Mouse (Mus musculus) embryonic facial prominence, embryonic 10.5 days (tissue): ENCODE measurements around the gene Sdk1. TPM values are rescaled to one million over a fixed set of nuclear protein-coding genes. Genes with fewer than 3 reads are reported as not detected.
A peak's percentile ranks its signal among the peaks of the same experiment; 100 is the strongest.

ENCODE experiments used
- DNase-seq: peaks from one replicate; pipeline ENCODE4 v3.0.0-alpha.2; 2017; ENCODE audit warnings: low spot score
- H3K27ac ChIP-seq: fragments of 300-500 bp; sonication (generic); replicated peaks from 2 replicates; pipeline ENCODE4 v1.5.1; 2016; ENCODE audit warnings: mild to moderate bottlenecking
- H3K27me3 ChIP-seq: fragments of 300-500 bp; sonication (generic); replicated peaks from 2 replicates; pipeline ENCODE4 v1.6.1; 2016; ENCODE audit warnings: low read depth, mild to moderate bottlenecking; ENCODE audit not compliant: poor library complexity, severe bottlenecking
- H3K36me3 ChIP-seq: fragments of 300-500 bp; sonication (generic); replicated peaks from 2 replicates; pipeline ENCODE4 v1.6.1; 2016; ENCODE audit warnings: mild to moderate bottlenecking, moderate library complexity
- H3K4me1 ChIP-seq: fragments of 300-500 bp; sonication (generic); 2 replicates; pipeline ENCODE4 v1.6.1; 2016
- H3K4me3 ChIP-seq: fragments of 300-500 bp; sonication (generic); 2 replicates; pipeline ENCODE4 v1.5.1; 2016; ENCODE audit warnings: mild to moderate bottlenecking, moderate library complexity
- H3K9me3 ChIP-seq: fragments of 300-500 bp; sonication (generic); 2 replicates; pipeline ENCODE4 v1.6.1; 2016; ENCODE audit warnings: mild to moderate bottlenecking
- WGBS: fragments of 180-500 bp; shearing (Covaris S2); methylation state at CpG from one replicate; pipeline ENCODE4 v1.1.7; 2016; 5-methylcytosine and 5-hydroxymethylcytosine counted together
- polyA plus RNA-seq: library from polyadenylated mRNA; unstranded; fragments of >200 nt; fragmentation: Nextera tagmentation; extraction: Ambion mirVana; gene quantifications from 2 replicates; pipeline ENCODE4 v1.2.1, GENCODE M21; 2016

Sdk1 gene
- polyA plus RNA-seq, 1 experiment from 2014 or later: 1.1 TPM

DNA sequence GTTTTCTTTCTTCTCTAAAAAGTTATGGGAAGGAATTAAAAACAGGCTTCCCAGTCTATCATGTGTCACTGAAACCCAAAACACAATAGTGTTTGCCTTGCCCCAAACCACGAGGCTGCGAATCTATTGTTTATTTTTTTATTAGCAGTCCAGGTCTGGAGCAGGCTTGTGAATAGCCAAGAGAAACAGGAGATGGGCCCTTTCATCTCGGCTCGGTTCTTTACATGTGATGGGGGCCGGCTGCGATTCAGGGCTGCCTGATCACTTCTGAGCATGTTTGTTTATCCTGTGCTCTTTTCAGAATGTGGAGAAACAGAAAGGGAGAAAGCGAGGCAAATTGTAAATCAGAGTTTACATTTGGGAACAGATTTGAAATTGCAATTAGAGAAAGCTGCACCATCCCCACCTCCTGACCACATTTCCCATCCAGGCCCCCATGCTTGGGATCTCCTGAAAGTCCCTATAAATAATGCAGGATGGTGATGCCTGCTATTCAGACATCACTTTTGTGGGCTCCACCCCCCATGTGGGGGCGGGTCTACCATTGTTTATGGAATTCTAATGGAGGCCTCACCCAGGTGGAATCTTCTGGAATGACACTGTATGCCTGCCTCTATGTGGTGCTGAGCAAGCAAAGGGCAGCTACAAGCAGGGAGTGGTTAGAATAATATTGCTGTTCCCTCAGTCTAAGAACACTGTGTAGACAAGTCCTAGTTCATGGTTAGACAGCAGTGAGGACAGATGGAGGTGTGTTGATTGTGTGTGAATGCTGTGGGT, 301.8 kb downstream of the Sdk1 start:
- peaks cover 26% of the 10 kb centered on the region for H3K4me1 ChIP-seq
- WGBS: 35% methylated on average over 8 of the region's 8 CpGs

DNA sequence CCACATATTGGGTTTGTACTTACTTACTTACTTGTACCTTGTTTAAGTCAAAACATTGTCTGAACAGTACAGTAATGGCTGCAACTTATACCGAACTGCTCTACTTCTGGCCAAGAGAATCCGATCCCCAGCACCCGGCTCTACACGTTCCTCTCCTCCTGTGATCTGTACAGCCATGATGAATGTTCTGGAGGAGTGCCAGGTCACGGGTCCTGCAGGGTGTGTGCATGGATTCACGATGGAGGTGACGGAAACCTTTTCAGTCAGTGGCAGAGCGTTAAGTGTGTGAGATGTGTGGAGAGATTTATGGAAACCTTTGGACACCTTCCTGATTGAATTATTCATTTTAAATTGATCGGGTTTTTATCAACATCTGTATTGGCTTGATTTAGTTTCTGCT, 312.2 kb downstream of the Sdk1 start:
- WGBS: 94% methylated on average over 9 of the region's 9 CpGs
- H3K4me1 ChIP-seq: peaks cover 25% of the 10 kb centered on the region
- H3K27me3 ChIP-seq: no peaks in the 10 kb centered on the region
- H3K4me3 ChIP-seq: no peak overlapping the region
- no peaks in the 10 kb centered on the region for H3K9me3 ChIP-seq
- H3K36me3 ChIP-seq: no peaks in the 10 kb centered on the region
- DNase-seq: no peak
- no peak overlapping the region for H3K27ac ChIP-seq

More for the DNA sequence above, 301.8 kb downstream of the Sdk1 start:
- Histone ChIP-seq H3K9me3 (no peaks in the 10 kb centered on the region), H3K4me3 (no peak overlapping the region), H3K27me3 (no peaks in the 10 kb centered on the region), H3K36me3 (no peaks in the 10 kb centered on the region), H3K27ac (no peak overlapping the region)
- peak; percentile 42 for DNase-seq

DNA sequence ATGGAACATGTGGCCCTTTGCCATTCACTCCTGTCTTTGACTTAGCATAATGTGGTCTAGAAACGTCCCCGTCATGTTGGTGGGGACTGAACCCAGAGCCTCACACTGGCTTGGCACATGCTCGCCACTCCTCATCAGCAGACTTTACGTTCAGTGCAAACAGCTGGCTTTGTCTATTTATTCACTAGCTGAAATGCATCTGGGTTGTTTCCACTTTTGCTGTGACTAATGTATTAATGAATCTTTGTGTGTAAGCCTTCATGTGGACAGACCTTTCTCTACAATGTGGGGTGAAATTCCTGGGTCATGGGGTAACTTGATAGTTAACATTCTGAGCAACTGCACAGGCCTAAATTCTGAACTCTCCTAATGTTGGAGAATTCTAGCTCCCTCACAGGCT, 317.4 kb downstream of the Sdk1 start:
- 70% methylated on average over 4 of the region's 4 CpGs for WGBS
- DNase-seq: no peak
- Histone ChIP-seq H3K4me1 (peaks cover 33% of the 10 kb centered on the region), H3K27ac (no peak overlapping the region), H3K27me3 (no peaks in the 10 kb centered on the region), H3K4me3 (no peak overlapping the region), H3K36me3 (no peaks in the 10 kb centered on the region), H3K9me3 (no peaks in the 10 kb centered on the region)

- DNase-seq: no peak
- Histone ChIP-seq H3K36me3 (no peaks in the 10 kb centered on the region), H3K9me3 (no peaks in the 10 kb centered on the region), H3K4me3 (no peak overlapping the region), H3K27ac (no peak overlapping the region), H3K4me1 (peaks cover 23% of the 10 kb centered on the region), H3K27me3 (no peaks in the 10 kb centered on the region)
- WGBS: 75% methylated on average over 5 of the region's 5 CpGs
Observed at GRCm38 (mm10) chr5:141560325-141560724, 319.0 kb downstream of the Sdk1 start.

DNA sequence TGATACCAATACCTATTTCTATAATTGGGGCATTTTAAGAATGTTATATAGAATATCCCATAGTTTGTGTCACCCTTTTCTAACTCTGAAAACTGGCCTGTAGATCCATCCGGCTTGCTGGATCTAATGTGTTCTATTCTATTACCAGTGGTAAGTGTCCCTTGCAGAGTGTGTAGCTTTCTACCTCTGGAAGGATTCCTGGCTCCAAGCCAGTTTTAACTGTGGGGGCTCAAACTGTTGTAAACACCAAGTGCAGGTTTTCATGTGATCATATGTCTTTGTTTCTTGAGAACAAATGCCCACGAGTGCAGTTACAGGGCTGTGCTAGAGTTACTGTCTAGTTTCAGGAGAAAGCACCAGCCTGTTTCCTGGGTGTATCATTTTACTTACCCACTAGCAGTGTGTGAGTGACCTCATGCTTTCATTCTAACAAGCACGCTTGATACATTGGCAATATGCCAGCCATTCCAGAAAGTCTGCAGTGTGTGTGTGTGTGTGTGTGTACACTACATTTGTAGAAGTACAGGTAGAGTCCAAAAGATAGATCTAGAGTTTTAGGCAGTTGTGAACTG, 320.8 kb downstream of the Sdk1 start:
- Histone ChIP-seq H3K36me3 (no peaks in the 10 kb centered on the region), H3K9me3 (no peaks in the 10 kb centered on the region), H3K27me3 (no peaks in the 10 kb centered on the region), H3K4me3 (no peak overlapping the region), H3K4me1 (peaks cover 14% of the 10 kb centered on the region), H3K27ac (no peak overlapping the region)
- WGBS: 74% methylated on average over 3 of the region's 3 CpGs
- no peak for DNase-seq

GRCm38 (mm10) chr5:141564197-141564596, 322.9 kb downstream of the Sdk1 start:
- Histone ChIP-seq H3K36me3 (no peaks in the 10 kb centered on the region), H3K9me3 (no peaks in the 10 kb centered on the region), H3K27ac (no peak overlapping the region), H3K27me3 (no peaks in the 10 kb centered on the region), H3K4me3 (no peak overlapping the region), H3K4me1 (0 out of 2 replicates have a peak, but pooled peaks cover 1% of the 10 kb centered on the region)
- WGBS: 80% methylated on average over 5 of the region's 5 CpGs
- DNase-seq: no peak

DNA sequence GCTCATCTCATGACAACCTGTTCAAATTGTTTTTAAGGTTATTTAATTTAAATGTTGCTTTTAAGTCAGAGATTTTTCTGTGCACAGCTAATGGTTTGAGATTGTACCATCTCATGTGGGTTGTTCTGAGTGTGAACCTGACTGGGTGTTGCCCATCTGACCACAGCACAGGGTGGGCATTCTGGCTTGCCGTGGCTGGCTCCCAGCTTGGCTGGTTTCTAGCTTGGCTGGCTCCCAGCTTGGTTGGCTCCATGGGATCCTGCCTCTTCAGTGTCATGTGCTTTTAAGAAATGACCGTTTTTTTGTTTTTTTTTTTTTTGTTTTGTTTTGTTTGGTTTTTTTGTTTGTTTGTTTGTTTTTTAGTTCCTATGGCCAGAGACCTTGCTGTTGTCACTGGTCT, 326.8 kb downstream of the Sdk1 start:
- Histone ChIP-seq H3K27me3 (no peaks in the 10 kb centered on the region), H3K4me3 (no peak overlapping the region), H3K36me3 (no peaks in the 10 kb centered on the region), H3K9me3 (no peaks in the 10 kb centered on the region), H3K27ac (no peak overlapping the region), H3K4me1 (no peaks in the 10 kb centered on the region)
- WGBS: 86% methylated on average over 2 of the region's 2 CpGs
- no peak for DNase-seq

- H3K27me3 ChIP-seq: no peaks in the 10 kb centered on the region
- no peaks in the 10 kb centered on the region for H3K9me3 ChIP-seq
- no peak for DNase-seq
- 85% methylated on average over 6 of the region's 6 CpGs for WGBS
- H3K4me1 ChIP-seq: no peaks in the 10 kb centered on the region
- no peak overlapping the region for H3K4me3 ChIP-seq
- no peak overlapping the region for H3K27ac ChIP-seq
- no peaks in the 10 kb centered on the region for H3K36me3 ChIP-seq
Observed at GRCm38 (mm10) chr5:141570442-141570841, 329.2 kb downstream of the Sdk1 start.

DNA sequence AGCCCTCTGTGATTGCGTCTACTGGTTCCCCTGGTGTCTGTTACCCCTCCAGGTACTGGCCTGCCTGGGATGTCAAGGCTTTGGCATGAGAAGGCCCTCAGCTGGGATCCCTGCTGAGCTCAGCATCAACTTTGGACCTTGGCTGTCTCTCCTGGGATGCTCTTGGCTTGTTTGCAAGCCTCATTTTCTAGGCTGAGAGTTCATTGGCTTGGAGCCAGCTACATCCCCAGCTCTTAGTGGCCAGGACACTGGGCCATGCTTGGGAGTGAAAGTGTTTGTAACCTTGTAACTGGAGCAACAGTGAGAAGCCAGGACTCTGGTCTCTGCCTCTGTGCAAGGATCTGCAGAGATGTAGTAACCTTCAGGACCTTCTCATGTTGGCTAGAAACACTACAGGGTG, 333.0 kb downstream of the Sdk1 start:
- H3K4me3 ChIP-seq: no peak overlapping the region
- WGBS: 82% methylated on average over 1 of the region's 1 CpGs
- H3K36me3 ChIP-seq: no peaks in the 10 kb centered on the region
- no peaks in the 10 kb centered on the region for H3K27me3 ChIP-seq
- H3K27ac ChIP-seq: no peak overlapping the region
- DNase-seq: no peak
- H3K4me1 ChIP-seq: no peaks in the 10 kb centered on the region
- H3K9me3 ChIP-seq: no peaks in the 10 kb centered on the region

DNA sequence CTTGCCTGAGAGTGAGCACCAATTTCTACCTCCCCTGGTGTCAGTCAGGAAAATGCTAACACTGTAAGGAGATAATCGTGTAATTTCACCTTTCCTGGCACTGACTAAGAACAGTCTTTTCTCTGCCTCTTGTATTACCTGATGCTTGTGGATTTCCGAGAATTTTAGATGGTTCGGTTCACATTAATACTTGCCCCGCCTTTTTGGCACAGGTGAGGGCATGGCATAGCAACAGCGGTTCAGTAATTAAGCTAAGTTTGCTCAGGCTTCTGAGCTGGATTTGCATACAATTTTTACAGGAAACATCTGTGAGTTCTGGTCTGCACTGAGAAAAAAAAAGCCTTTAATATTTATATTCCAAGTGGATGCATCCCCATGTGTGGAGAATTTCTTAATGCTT, 350.0 kb downstream of the Sdk1 start:
- no peaks in the 10 kb centered on the region for H3K9me3 ChIP-seq
- WGBS: 90% methylated on average over 5 of the region's 5 CpGs
- no peaks in the 10 kb centered on the region for H3K27me3 ChIP-seq
- H3K4me1 ChIP-seq: no peaks in the 10 kb centered on the region
- H3K27ac ChIP-seq: no peak overlapping the region
- no peak for DNase-seq
- no peaks in the 10 kb centered on the region for H3K36me3 ChIP-seq
- H3K4me3 ChIP-seq: no peak overlapping the region

GRCm38 (mm10) chr5:141612721-141613120, 371.4 kb downstream of the Sdk1 start:
- H3K27ac ChIP-seq: 0 out of 2 replicates have a peak overlapping the region, but pooled peaks have one; percentile 24
- H3K4me1 ChIP-seq: peaks cover 19% of the 10 kb centered on the region; the same call in 1 of the 2 replicates
- DNase-seq: no peak
- no peak overlapping the region for H3K4me3 ChIP-seq
- no peaks in the 10 kb centered on the region for H3K27me3 ChIP-seq
- 76% methylated on average over 10 of the region's 10 CpGs for WGBS
- H3K9me3 ChIP-seq: no peaks in the 10 kb centered on the region
- H3K36me3 ChIP-seq: no peaks in the 10 kb centered on the region

DNA sequence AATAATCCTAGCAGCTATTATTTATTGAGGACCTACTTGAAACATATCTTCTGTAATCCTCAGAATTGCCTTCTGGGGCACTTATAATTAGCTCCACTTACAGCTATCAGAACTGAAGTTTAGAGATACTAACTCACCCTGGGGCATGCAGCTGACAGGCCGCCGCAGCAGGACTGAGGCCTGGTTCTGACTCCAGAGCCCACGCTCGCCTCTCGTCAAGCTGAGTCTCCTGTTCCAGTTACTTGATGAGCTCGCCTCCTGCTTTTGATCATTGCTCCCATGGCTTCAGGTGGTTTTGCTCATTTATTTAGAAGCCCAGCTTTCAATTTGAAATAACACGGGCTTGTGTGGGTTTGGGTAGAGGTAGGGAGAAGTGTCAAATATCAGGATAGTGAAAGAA, 374.5 kb downstream of the Sdk1 start:
- DNase-seq: peak; percentile 41
- H3K27me3 ChIP-seq: no peaks in the 10 kb centered on the region
- H3K4me1 ChIP-seq: peaks cover 24% of the 10 kb centered on the region; the same call in 1 of the 2 replicates
- no peak overlapping the region for H3K27ac ChIP-seq
- H3K9me3 ChIP-seq: no peaks in the 10 kb centered on the region
- 53% methylated on average over 7 of the region's 7 CpGs for WGBS
- no peaks in the 10 kb centered on the region for H3K36me3 ChIP-seq
- no peak overlapping the region for H3K4me3 ChIP-seq

GRCm38 (mm10) chr5:141617660-141618059, 376.4 kb downstream of the Sdk1 start:
- Histone ChIP-seq H3K9me3 (no peaks in the 10 kb centered on the region), H3K4me1 (peaks cover 21% of the 10 kb centered on the region; the same call in 1 of the 2 replicates), H3K36me3 (no peaks in the 10 kb centered on the region), H3K27ac (no peak overlapping the region), H3K27me3 (no peaks in the 10 kb centered on the region), H3K4me3 (no peak overlapping the region)
- DNase-seq: no peak
- 71% methylated on average over 6 of the region's 6 CpGs for WGBS
